Mouse (Mus musculus) kidney, adult 10 weeks (tissue): Measurements from ENCODE around the gene Mpv17l. TPM values are rescaled to one million over a fixed set of nuclear protein-coding genes. Genes with fewer than 3 reads are reported as not detected.

Experiments
- polyA plus RNA-seq: library from polyadenylated mRNA; stranded (reverse); fragments of 350-450 nt; fragmentation: Illumina TruSeq; extraction: RNeasy Lipid Tissue Mini Kit (QIAGEN cat#74804); gene quantifications from one replicate; pipeline ENCODE4 v1.2.3, GENCODE M21; 2014; ENCODE audit warnings: low read depth, low replicate concordance

Mpv17l gene
- polyA plus RNA-seq: 1,981 TPM

DNA sequence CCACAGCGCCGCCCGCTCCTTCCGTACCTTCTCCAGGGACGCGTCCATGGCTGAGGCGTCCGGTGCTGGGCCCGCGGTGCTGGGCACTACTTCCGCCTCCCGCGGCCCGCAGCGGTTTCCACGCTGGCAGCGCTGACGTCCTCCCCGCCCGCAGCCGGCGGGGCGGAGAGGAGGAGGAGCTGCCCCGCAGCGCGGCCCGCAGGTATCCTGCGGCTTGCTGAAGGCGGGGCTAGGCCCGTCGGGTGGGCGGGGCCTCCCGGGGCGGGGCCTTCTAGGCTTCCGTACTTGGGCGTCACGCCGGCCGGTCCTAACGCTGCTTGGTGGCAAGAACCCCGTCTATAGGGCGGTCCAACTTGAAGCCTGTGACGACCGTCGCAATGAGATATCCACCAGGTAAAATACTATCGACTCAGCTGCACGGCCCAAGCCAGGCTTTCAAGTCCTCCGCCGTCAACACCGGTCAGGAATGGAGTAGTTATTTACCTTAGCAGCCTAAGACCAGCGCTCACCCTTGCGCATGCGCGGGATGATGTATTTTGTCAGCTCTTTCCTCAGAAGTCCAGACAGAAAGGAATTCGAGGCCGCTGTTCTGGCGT lies at the start of gene Mpv17l, which contains the start of gene Pdxdc1:
Mpv17l (plus strand) TSS at position 274 of the 596 bp plus-strand sequence.
Pdxdc1 (minus strand) TSS at position 244 of the 596 bp plus-strand sequence.

DNA sequence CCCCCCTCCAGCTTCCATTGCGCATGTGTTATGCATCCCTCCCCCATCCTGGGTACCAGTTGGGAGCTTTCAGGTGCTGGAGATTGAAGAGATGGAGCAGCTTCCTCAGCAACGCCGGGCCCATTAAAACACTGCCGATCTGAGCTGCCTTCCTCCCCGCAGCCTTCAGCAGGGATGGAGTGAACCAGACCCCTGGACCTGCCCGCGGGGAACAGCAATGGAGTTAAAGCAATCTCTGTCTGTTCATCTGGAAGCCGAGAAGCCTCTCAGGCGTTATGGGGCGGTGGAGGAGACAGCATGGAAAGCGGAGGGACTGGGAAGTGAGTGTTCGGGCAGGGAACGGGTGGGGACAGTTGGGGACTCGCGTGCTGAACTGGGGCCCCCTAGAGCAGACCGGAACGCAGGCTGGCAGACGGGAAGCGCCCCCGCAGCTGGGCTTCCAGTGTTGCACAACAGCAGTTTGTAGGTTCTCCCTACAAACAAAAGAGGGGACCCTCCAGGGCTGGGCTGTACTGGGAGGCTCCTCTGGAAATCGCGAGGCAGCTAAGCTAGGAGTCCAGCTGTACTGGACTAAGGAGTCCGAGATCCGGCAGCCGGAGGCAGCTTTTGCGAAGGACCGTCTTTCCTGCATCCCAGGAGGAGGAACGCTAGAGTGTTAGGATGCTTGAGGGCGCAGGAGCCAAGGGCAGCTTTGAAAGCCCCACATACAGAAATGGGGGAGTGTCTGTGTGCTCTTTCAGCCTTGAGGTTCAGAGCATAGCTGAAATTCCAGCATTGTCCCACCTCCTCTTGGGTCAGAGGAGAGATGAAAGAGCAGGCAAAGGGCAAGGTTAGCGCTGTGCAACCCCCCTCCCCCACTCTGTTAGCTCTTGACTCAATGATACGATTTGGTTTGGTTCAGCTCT lies 83.9 kb downstream of the Mpv17l start, which contains the start of the genes 2900011O08Rik and Ifitm7:
2900011O08Rik (plus strand) TSS at position 31 of the 905 bp plus-strand sequence.
Ifitm7 (minus strand) TSS at position 315 of the 905 bp plus-strand sequence.

Other genes with a start within 250 kb of the Mpv17l start
- gene Parn, start 235.0 kb upstream of the Mpv17l start, polyA plus RNA-seq: 19.5 TPM
- 32.6 TPM for gene Bfar, start 231.3 kb upstream of the Mpv17l start, polyA plus RNA-seq
- gene 3110001I22Rik, start 231.2 kb upstream of the Mpv17l start, polyA plus RNA-seq: 6.5 TPM
- gene Pla2g10, start 172.2 kb upstream of the Mpv17l start, polyA plus RNA-seq: not detected
- 28.1 TPM for gene Rrn3, start 122.5 kb upstream of the Mpv17l start, polyA plus RNA-seq
- gene Ntan1, start 84.3 kb upstream of the Mpv17l start, polyA plus RNA-seq: 86.6 TPM
- 102 TPM for gene Pdxdc1, start within 50 bp of the Mpv17l start, polyA plus RNA-seq
- not detected for gene 2900011O08Rik, start 83.4 kb downstream of the Mpv17l start, polyA plus RNA-seq
- gene Ifitm7, start 83.7 kb downstream of the Mpv17l start, polyA plus RNA-seq: 0.40 TPM